Mouse (Mus musculus): ENCODE data around the gene Arhgap32.

GRCm38 (mm10) chr9:32219400-32219799 lies 103.5 kb downstream of the Arhgap32 start:
- no peak for TF ChIP-seq EP300 (IDR thresholded peaks at IDR 0.05; ENCODE audit: low read depth)
- no peak for TF ChIP-seq CTCF (IDR thresholded peaks at IDR 0.05; ENCODE audit: low read depth)

All from liver, embryonic 14.5 days (tissue).